Mouse (Mus musculus): ENCODE data around the gene Itih4. TPM values are rescaled to one million over a fixed set of nuclear protein-coding genes. Genes with fewer than 3 reads are reported as not detected.

Gene Itih4
- total RNA-seq, 1 experiment from 2014 or later: 261 TPM

DNA sequence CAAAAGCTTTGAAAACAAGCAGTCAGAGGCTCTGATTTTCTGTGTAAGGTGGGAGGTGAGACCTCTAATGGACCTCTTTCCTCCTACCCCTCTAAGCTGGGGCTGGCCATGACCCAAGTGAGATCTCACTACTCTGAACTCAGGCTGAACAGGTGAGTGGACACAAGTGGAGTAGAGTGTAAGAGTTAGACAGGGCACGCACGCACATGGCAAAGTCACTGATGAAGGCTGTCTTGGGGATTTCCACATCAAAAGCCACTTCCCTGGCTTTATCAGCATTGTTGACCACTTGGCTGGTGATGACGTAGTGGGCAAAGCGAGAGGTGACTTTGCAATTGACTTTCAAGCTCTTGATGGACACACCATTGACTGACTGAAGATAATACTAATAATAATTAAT, 56.0 kb downstream of the Itih4 start:
- DNase-seq: no peak

DNA sequence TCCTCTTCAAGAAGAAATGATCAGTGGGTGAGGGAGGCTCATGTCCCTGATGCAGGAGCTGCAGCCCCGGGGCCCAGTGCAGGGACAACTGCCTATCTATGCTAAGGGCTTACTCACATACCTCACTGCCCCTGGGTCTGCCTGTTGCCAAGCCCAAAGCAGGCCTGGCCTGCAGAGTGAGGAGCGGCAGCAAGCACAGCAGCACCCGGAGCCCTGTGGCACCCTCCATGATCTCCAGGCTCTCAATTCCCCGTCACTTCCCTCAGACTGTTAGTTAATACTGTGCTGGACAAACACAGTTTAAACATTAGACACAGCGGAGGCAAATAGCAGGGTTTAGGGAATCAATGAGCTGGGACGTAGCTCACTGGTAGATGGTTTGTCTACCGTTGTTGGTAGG, 56.8 kb downstream of the Itih4 start, which contains the start of gene Itih1:
Gene Itih1 (minus strand): TSS at position 252 of the 400 bp plus-strand sequence.
- DNase-seq: no peak

DNA sequence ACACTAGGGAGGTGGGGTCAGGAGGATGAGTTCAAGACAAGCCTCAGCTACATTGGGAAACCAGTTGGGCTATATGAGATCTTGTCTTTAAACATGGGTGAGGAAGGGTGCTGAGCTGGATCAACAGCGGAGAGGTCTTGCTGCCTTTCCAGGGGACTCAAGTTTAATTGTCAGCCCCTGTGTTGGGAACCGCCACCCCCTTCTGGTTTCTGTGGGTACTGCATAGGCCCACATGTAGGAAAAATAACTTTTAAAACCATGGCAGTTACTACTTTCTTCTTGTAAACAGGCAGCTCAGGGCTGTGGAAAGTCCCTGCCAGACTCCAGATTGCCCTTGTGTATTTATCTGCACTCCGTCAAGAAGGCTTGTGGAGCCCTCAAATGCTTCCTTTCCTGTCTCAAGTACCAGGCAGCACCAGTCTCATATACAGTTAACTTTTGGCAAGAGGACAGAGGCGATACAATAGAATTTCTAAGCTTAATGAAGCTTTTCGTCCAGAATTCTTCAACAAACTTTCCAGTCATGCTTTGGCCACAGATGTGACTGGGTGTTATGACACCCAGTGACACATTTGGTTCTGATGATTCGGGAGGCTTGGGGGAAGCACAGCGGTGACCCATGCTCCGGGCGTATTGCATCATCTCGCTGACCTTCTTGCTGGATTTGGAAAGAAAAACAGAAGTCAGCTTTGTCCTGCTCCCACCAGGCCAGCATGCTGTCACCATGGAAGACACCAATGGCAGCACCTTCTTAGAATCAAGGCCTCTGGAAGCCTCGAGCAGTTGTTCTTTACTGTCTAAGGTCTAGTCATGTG, 57.8 kb downstream of the Itih4 start:
- DNase-seq: peak; percentile 83

DNA sequence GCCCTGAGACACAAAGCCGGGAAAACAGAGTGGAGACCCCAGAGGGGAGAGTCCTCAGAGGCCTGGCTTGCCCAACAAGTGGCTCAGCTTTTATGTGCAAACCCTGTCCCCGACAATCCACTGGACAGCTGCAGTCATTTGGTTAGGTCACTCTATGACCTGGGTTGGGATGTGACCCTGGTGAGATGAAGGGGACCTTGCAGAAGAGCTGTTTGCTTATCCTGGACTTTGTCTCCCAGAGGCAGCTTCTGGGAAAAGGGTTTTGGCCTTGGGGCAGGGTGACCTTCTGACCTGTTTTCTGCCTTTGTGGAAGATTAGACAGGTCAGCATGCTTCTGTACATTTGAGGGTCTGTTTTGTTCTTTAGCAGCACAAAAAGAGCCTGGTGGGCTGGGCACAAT, 58.5 kb downstream of the Itih4 start:
- DNase-seq: no peak

DNA sequence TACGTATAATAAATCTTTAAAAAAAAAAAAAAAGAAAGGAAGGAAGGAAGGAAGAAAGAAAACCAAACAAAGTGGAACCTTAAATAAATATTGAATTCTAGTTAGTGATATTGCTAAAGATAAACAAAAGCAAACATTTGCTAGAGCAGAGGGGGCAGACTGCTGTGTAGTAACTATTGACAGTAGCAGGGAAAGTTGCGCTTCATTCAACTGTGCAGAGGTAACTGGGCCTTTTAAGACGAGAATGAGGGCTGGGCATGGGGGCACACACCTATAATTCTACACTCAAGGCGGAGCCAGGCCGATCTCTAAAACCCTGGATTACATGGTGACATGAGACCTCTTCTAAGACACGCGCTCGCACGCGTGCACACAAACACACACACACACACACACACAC, 63.7 kb downstream of the Itih4 start:
- no peak for DNase-seq

DNA sequence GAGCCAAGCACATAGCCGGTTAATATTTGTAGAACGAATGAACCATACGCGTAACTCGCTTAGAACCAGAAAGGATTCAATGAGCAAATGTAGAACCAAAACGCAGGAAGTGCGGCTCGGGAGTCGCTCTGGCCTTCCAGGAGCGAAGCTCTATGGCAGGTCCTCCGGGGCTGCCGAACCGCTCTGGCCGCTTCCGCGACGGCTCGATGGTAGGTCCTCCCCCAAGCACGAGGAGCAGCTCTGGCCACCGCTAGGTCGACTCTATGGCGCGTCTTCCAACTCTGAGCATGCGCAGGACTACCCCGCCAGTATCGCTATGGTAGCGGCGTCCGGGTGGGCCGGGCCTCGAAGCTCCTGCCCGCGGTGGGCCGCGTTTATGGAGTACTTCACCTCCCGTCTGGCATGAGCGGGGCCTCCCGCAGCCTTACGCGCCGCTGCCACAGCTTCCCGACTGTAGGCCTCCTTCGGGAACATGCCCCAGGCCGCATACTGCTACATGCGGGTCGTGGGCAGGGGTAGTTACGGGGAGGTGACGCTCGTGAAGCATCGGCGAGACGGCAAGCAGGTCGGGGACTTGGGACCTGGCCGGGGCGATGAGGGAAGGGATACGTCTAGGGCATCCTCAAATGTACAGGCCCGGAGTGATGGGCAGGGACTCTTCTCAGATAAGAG, 65.0 kb downstream of the Itih4 start, which contains the start of gene Nek4:
Gene Nek4 (plus strand): TSS at position 224 of the 672 bp plus-strand sequence.
- peak; percentile 98 for DNase-seq

Other genes starting within 250 kb of the Itih4 start
- 20.8 and 23.9 TPM in 2 replicates for gene Rft1, start 232.1 kb upstream of the Itih4 start, total RNA-seq (2021)
- 27.0 and 28.3 TPM in 2 replicates for gene Sfmbt1, start 171.6 kb upstream of the Itih4 start, total RNA-seq (2021)
- gene Tmem110, start 60.9 kb upstream of the Itih4 start, total RNA-seq (2021): 18.1 and 19.3 TPM in 2 replicates
- gene Mustn1, start 7.3 kb upstream of the Itih4 start, total RNA-seq (2021): 4.4 and 6.2 TPM in 2 replicates
- gene Itih3, start 37.3 kb downstream of the Itih4 start, total RNA-seq (2021): 7.8 and 111 TPM in 2 replicates
- 4.1 and 73.6 TPM in 2 replicates for gene Itih1, start 56.8 kb downstream of the Itih4 start, total RNA-seq (2021)
- 9.4 and 12.0 TPM in 2 replicates for gene Nek4, start 64.9 kb downstream of the Itih4 start, total RNA-seq (2021)
- gene Glt8d1, start 114.9 kb downstream of the Itih4 start, total RNA-seq (2021): 35.3 and 42.0 TPM in 2 replicates
- 221 and 225 TPM in 2 replicates for gene Spcs1, start 115.2 kb downstream of the Itih4 start, total RNA-seq (2021)
- 59.7 and 59.9 TPM in 2 replicates for gene Pbrm1, start 132.7 kb downstream of the Itih4 start, total RNA-seq (2021)
- gene Gnl3, start 132.7 kb downstream of the Itih4 start, total RNA-seq (2021): 87.7 and 93.9 TPM in 2 replicates
- 75.2 and 104 TPM in 2 replicates for gene Smim4, start 242.5 kb downstream of the Itih4 start, total RNA-seq (2021)
- gene Nt5dc2, start 244.6 kb downstream of the Itih4 start, total RNA-seq (2021): 48.5 and 57.7 TPM in 2 replicates